Mouse (Mus musculus) MEL (cell line): ENCODE data around the gene Iqcd.

Experiments used
- CTCF ChIP-seq, 3 experiments: IDR thresholded peaks in 2 of 3; conservative IDR thresholded peaks in 1 of 3; 2 replicates each; pipeline ENCODE4 v1.5.1; 2011 to 2012; ENCODE audit warnings: low read length in 3 of 3, low read depth in 2 of 3, mild to moderate bottlenecking in 2 of 3, improper control_type of control experiment in 1 of 3, inconsistent platforms in 1 of 3, mixed read lengths in 1 of 3, moderate library complexity in 1 of 3; ENCODE audit not compliant: control insufficient read depth in 1 of 3, insufficient read depth in 1 of 3, poor library complexity in 1 of 3, severe bottlenecking in 1 of 3
- EP300 ChIP-seq, 2 experiments: IDR thresholded peaks; 2 replicates each; pipeline ENCODE4 v1.6.1; 2011; ENCODE audit warnings: improper control_type of control experiment in 2 of 2, low read length in 2 of 2, low read depth in 1 of 2, mild to moderate bottlenecking in 1 of 2
- MAX ChIP-seq: IDR thresholded peaks from 2 replicates; pipeline ENCODE4 v1.6.1; 2011; ENCODE audit warnings: low read length, improper control_type of control experiment
- POLR2A ChIP-seq, 2 experiments: IDR thresholded peaks; 2 replicates each; pipeline ENCODE4 v1.6.1; 2011 to 2012; ENCODE audit warnings: low read length in 2 of 2, mild to moderate bottlenecking in 2 of 2, control low read depth in 1 of 2, improper control_type of control experiment in 1 of 2, low read depth in 1 of 2, moderate library complexity in 1 of 2; ENCODE audit not compliant: control insufficient read depth in 1 of 2, insufficient read depth in 1 of 2, poor library complexity in 1 of 2
- POLR2AphosphoS5 ChIP-seq: IDR thresholded peaks from 2 replicates; pipeline ENCODE4 v1.6.1; 2012; ENCODE audit warnings: low read depth, borderline replicate concordance, mild to moderate bottlenecking, inconsistent platforms, low read length, moderate library complexity, mixed read lengths
- TAL1 ChIP-seq: IDR thresholded peaks from 2 replicates; pipeline ENCODE4 v1.6.1; 2012; ENCODE audit warnings: mild to moderate bottlenecking, inconsistent platforms, low read length, moderate library complexity, mixed read lengths
- TBP ChIP-seq: IDR thresholded peaks from 2 replicates; pipeline ENCODE4 v1.8.0; 2011; ENCODE audit warnings: low read depth, low read length, improper control_type of control experiment

DNA sequence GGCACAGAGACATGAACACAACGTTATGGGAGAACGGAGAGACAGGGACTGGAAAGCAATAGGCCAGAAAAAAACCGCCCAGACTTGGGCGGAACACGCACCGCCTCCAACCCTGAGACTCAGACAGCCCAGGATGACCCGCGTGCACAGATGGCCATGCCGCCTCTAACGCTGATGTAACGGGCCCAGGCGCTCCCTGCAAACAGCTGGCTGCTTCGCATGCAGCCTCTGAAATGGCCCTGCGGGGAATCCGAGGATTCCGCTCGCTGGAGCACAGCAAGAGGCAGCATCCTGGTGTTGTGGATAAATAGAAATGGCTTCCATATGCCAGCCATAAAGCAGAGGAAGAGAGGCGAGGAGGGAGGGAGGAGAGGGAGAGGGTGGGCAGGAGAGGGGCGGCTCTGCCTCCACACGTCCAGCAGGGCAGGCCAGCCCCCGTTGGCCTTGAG, 21.5 kb upstream of the Iqcd start:
- TF ChIP-seq POLR2A (IDR thresholded peaks at IDR 0.05; ENCODE audit: control insufficient read depth in 1 of 2, insufficient read depth in 1 of 2, low read depth in 1 of 2, low read length in 2 of 2, poor library complexity in 1 of 2) (no peak), EP300 (IDR thresholded peaks at IDR 0.05; ENCODE audit: low read depth in 1 of 2, low read length in 2 of 2) (no peak), MAX (no peak), TAL1 (no peak), CTCF (IDR thresholded peaks at IDR 0.05 in 2 of 3, conservative IDR thresholded peaks at IDR 0.05 in 1 of 3; ENCODE audit: control insufficient read depth in 1 of 3, insufficient read depth in 1 of 3, low read depth in 2 of 3, low read length in 3 of 3, poor library complexity in 1 of 3, severe bottlenecking in 1 of 3) (no peak), POLR2AphosphoS5 (no peak), TBP (no peak)
